Mouse (Mus musculus): Measurements from ENCODE around the gene Lmx1b.

- no peak for TF ChIP-seq CTCF (IDR thresholded peaks at IDR 0.05; ENCODE audit: low read depth, low read length)
- no peak for TF ChIP-seq POLR2A (IDR thresholded peaks at IDR 0.05; ENCODE audit: borderline replicate concordance, low read depth, low read length)
These were observed 47.3 kb downstream of the Lmx1b start for GRCm38 (mm10) chr2:33592931-33593555.

Measured in bone marrow macrophage, adult 2 months (primary cell).